Mouse (Mus musculus) heart, embryonic 12.5 days (tissue): ENCODE measurements at regions not wholly inside any gene's neighbourhood (a gene's known extent, or its start where the extent isn't known, plus 50 kb on each side); places are given as distances from the start of the nearest gene placed in this dataset.
A peak's percentile ranks its signal among the peaks of the same experiment; 100 is the strongest.

Source experiments
- ATAC-seq: fragments of 200-750 bp; cut with Nextera tagmentation; 2 replicates; pipeline ENCODE4 v1.8.0; 2017; ENCODE audit warnings: moderate TSS enrichment, moderate library complexity; ENCODE audit not compliant: insufficient number of reproducible peaks, low FRiP score
- H3K27ac ChIP-seq: fragments of 300-500 bp; sonication (generic); 2 replicates; pipeline ENCODE4 v1.5.1; 2016; ENCODE audit warnings: mild to moderate bottlenecking, moderate library complexity; ENCODE audit not compliant: poor library complexity, severe bottlenecking
- H3K27me3 ChIP-seq: fragments of 300-500 bp; sonication (generic); replicated peaks from 2 replicates; pipeline ENCODE4 v1.6.1; 2016; ENCODE audit warnings: mild to moderate bottlenecking, moderate library complexity
- H3K36me3 ChIP-seq: fragments of 300-500 bp; sonication (generic); 2 replicates; pipeline ENCODE4 v1.6.1; 2016; ENCODE audit warnings: mild to moderate bottlenecking, moderate library complexity
- H3K4me1 ChIP-seq: fragments of 300-500 bp; sonication (generic); replicated peaks from 2 replicates; pipeline ENCODE4 v1.6.1; 2016; ENCODE audit warnings: mild to moderate bottlenecking
- H3K4me2 ChIP-seq: fragments of 300-500 bp; sonication (generic); 2 replicates; pipeline ENCODE4 v1.6.1; 2016; ENCODE audit warnings: mild to moderate bottlenecking, moderate library complexity
- H3K4me3 ChIP-seq: fragments of 300-500 bp; sonication (generic); 2 replicates; pipeline ENCODE4 v1.5.1; 2016; ENCODE audit warnings: mild to moderate bottlenecking
- H3K9ac ChIP-seq: fragments of 300-500 bp; sonication (generic); 2 replicates; pipeline ENCODE4 v1.6.1; 2016; ENCODE audit warnings: mild to moderate bottlenecking, moderate library complexity
- H3K9me3 ChIP-seq: fragments of 300-500 bp; sonication (generic); replicated peaks from 2 replicates; pipeline ENCODE4 v1.6.1; 2016; ENCODE audit warnings: mild to moderate bottlenecking, moderate library complexity
- WGBS: fragments of 180-500 bp; shearing (Covaris S2); methylation state at CpG from one replicate; pipeline ENCODE4 v1.1.7; 2016; 5-methylcytosine and 5-hydroxymethylcytosine counted together

DNA sequence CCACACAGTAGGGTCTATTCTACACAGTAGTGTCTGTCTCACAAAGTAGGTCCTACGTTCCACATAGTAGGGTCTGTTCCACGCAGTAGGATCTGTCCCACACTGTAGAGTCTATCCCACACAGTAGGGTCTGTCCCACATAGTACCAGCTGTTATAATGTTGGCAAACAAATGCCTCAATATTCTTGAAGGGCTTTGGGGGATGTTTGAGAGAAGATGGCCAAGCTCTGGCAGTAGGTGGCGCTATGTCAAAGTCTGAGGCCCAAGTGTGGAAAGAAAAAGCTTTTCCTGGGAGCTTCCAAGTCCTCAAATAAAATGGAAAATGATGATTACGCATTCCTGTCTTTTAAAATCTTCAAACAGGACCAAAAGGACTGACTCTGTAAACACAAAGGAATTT is 125.7 kb downstream of the 9530068E07Rik start:
- no peak overlapping the region for H3K4me2 ChIP-seq
- no peak overlapping the region for H3K4me3 ChIP-seq
- WGBS: 37% methylated on average over 4 of the region's 4 CpGs
- no peaks in the 10 kb centered on the region for H3K9me3 ChIP-seq
- H3K36me3 ChIP-seq: no peaks in the 10 kb centered on the region
- ATAC-seq: no peak
- no peak overlapping the region for H3K27ac ChIP-seq
- no peak overlapping the region for H3K9ac ChIP-seq
- H3K4me1 ChIP-seq: 0 out of 2 replicates have a peak, but pooled peaks cover 4% of the 10 kb centered on the region
- H3K27me3 ChIP-seq: no peaks in the 10 kb centered on the region

DNA sequence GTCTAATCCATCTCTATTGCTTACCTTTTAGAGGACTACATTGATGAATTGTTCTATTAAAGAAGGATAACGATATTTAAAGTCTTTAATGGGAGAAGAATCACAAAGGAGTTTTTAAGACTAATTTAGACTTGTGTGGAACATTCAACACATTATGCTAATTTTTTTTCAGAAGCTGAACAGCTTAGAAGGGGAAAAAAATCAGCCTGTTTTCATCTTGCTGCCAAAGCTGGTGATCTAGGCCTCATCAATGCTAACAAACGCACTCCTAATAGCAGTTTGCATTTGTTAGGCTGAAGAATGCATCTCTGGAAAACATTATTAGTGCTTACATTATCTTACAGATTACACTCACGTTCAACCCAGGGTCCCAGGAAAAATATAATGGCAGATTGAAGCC is 126.2 kb downstream of the 9530068E07Rik start:
- Histone ChIP-seq H3K4me1 (0 out of 2 replicates have a peak, but pooled peaks cover 4% of the 10 kb centered on the region), H3K4me3 (no peak overlapping the region), H3K27ac (no peak overlapping the region), H3K9me3 (no peaks in the 10 kb centered on the region), H3K9ac (no peak overlapping the region), H3K36me3 (no peaks in the 10 kb centered on the region), H3K27me3 (no peaks in the 10 kb centered on the region), H3K4me2 (no peak overlapping the region)
- no peak for ATAC-seq
- 49% methylated on average over 3 of the region's 3 CpGs for WGBS

DNA sequence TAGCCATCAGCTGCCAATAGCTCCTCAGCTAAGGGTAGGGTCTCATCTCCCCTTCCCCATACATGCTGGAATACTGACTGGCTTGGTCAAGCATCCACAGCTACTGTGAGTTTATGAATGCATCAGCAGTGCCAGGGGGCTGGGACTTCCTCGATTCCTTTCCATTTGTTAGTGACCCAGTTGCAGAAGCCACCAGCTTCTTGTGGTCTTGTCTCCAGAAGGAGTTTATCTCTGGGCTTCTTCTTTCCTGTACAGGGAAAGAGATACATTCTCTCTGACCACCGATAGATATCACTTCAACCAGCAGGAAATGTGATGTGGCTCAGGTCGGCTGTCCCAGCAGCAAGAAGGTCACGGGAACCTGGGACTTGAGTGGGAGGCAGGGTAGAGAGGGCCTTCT is 127.0 kb downstream of the 9530068E07Rik start:
- WGBS: 48% methylated on average over 4 of the region's 4 CpGs
- Histone ChIP-seq H3K4me3 (no peak overlapping the region), H3K4me1 (0 out of 2 replicates have a peak, but pooled peaks cover 4% of the 10 kb centered on the region), H3K9ac (no peak overlapping the region), H3K4me2 (no peak overlapping the region), H3K36me3 (no peaks in the 10 kb centered on the region), H3K27ac (no peak overlapping the region), H3K9me3 (no peaks in the 10 kb centered on the region), H3K27me3 (no peaks in the 10 kb centered on the region)
- ATAC-seq: no peak

DNA sequence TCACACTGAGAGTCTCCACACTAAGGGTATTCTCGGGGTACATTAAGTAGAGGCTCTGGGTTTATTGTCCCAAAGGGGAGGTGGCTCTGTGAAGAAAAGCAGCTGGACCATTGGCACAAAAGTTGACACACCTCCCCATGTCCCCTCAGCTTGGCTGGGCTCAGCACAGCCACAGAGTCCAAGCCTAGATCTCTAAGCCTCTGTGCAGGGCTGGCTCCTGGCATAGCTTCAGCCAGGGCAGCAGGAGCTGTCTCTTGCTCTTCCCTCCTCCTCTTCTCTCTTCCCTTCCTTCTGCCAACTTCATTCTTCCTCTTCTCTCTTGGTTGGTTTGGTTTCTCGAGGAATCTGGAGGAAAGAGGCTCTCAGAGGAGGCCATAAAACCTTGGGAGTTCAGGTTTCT is 127.4 kb downstream of the 9530068E07Rik start:
- H3K9ac ChIP-seq: no peak overlapping the region

DNA sequence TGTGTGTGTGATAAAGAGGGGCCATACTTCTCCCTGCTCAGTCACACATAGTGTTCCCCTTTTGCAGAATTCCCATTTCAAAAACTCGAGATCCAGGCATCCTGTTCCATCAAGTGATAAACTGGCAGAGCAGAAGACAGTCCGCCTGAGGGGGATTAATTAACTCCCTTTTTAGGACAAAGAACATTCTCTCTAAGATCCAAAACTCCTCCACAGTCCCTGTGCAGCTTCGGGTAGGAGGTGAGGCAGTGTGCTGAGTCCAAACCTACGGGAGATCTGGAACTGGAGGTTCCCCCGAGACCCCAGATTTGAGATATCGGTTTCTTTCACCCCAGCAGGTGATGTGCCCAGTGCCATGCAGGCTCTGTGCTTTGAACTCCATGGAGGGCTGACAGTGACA is 129.2 kb downstream of the 9530068E07Rik start:
- ATAC-seq: no peak
- H3K4me2 ChIP-seq: no peak overlapping the region
- no peaks in the 10 kb centered on the region for H3K9me3 ChIP-seq
- H3K27ac ChIP-seq: no peak overlapping the region
- no peak overlapping the region for H3K4me3 ChIP-seq
- 0 out of 2 replicates have a peak, but pooled peaks cover 4% of the 10 kb centered on the region for H3K4me1 ChIP-seq
- H3K36me3 ChIP-seq: no peaks in the 10 kb centered on the region
- H3K27me3 ChIP-seq: no peaks in the 10 kb centered on the region
- 58% methylated on average over 6 of the region's 6 CpGs for WGBS
- no peak overlapping the region for H3K9ac ChIP-seq

More for the DNA sequence above, 127.4 kb downstream of the 9530068E07Rik start:
- WGBS: 63% methylated on average over 2 of the region's 2 CpGs
- H3K36me3 ChIP-seq: no peaks in the 10 kb centered on the region
- 0 out of 2 replicates have a peak, but pooled peaks cover 4% of the 10 kb centered on the region for H3K4me1 ChIP-seq
- no peak overlapping the region for H3K4me3 ChIP-seq
- H3K27ac ChIP-seq: no peak overlapping the region
- H3K4me2 ChIP-seq: no peak overlapping the region
- no peaks in the 10 kb centered on the region for H3K9me3 ChIP-seq
- no peak for ATAC-seq
- no peaks in the 10 kb centered on the region for H3K27me3 ChIP-seq

DNA sequence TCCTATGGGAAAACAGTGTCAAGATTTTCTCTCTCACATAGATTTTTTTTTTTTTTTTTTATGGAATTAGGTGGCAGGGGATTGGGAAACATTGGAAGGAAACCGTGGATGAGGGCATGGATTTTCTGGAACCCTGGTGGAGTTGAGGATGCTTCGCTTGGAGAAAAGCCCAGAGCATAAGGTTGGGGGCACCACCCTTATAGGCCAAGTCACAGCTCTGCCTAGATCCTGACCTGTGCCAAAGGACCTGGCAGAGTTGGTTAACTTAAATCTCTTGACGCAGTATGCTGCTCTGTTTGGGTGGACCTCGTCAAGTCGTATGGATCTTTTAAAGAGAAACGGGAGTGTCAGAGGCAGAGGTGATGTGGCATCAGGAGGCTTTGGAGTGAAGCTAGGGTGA is 130.1 kb downstream of the 9530068E07Rik start:
- 72% methylated on average over 6 of the region's 6 CpGs for WGBS
- no peak for ATAC-seq
- Histone ChIP-seq H3K4me2 (no peak overlapping the region), H3K27ac (no peak overlapping the region), H3K36me3 (no peaks in the 10 kb centered on the region), H3K9me3 (no peaks in the 10 kb centered on the region), H3K4me1 (0 out of 2 replicates have a peak, but pooled peaks cover 4% of the 10 kb centered on the region), H3K27me3 (no peaks in the 10 kb centered on the region), H3K9ac (no peak overlapping the region), H3K4me3 (no peak overlapping the region)

DNA sequence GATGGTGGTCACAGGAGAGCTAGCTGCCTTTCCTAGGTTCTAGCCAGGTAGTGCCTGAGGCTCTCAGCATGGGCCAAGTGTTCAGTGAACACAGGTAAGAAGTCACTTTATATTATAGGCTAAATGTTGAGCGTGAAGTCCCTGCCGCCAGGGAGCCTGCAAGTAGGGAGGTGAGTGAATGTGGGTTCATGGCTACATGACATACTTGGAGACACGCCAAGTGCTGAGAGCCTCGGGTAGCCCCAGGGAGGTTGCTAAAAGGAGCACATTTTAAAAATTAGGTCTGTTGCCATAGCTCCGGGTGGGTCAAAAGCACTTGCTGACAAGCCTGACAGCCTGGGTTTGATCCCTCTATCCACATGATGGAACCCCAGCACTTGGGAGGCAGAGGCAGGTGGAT is 137.2 kb downstream of the 9530068E07Rik start:
- Histone ChIP-seq H3K4me1 (peaks cover 51% of the 10 kb centered on the region), H3K36me3 (no peaks in the 10 kb centered on the region), H3K4me3 (no peak overlapping the region), H3K9ac (no peak overlapping the region), H3K27ac (peak overlapping the region; percentile 41; the same call in 1 of the 2 replicates), H3K9me3 (no peaks in the 10 kb centered on the region), H3K4me2 (no peak overlapping the region), H3K27me3 (no peaks in the 10 kb centered on the region)
- WGBS: 44% methylated on average over 5 of the region's 5 CpGs
- no peak for ATAC-seq

DNA sequence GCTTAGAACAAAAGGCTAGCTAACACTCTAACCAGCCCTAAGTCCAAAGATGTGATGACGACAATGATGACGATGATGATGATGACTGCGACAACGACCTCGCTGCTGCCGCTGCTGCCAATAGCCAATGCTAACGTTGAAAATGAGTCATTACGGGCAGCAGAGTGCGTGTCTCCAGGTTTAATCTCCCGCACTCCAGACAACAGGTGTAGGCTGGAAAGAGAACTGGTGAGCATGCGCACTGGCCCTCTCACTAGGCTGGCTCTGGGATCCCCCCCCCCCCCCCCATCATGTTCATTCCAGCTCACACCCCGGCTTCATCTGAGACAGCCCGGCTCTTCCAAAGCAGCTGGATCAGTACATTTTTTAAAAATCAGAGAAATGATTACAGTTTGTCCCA is 138.4 kb downstream of the 9530068E07Rik start:
- no peak overlapping the region; the same call in 1 of the 2 replicates for H3K4me2 ChIP-seq
- H3K27ac ChIP-seq: no peak overlapping the region
- no peaks in the 10 kb centered on the region for H3K9me3 ChIP-seq
- no peaks in the 10 kb centered on the region for H3K27me3 ChIP-seq
- H3K9ac ChIP-seq: no peak overlapping the region
- H3K36me3 ChIP-seq: no peaks in the 10 kb centered on the region
- ATAC-seq: no peak
- WGBS: 28% methylated on average over 13 of the region's 13 CpGs
- no peak overlapping the region for H3K4me3 ChIP-seq
- peaks cover 51% of the 10 kb centered on the region for H3K4me1 ChIP-seq

DNA sequence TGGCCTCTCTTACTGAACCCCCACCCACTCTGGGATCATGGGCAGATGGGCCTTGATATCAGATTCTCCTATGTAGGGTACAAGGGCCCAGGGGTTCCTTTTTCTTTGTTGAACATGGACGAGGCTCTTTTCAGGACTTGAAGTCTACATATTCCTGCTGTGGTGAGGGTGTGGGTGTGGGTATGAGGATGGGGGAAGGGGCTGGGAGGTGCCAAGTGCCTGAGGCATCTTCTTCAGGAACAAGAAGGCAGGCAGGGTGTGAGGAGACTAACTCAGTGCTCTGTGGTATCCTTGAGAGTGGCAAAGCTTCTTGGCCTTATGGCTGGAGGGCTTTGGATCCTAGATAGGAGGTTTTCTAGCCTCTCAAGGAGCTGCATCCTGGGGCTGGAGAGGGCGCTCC is 140.0 kb downstream of the 9530068E07Rik start:
- peaks cover 51% of the 10 kb centered on the region for H3K4me1 ChIP-seq
- ATAC-seq: no peak
- peak overlapping the region; percentile 34; the same call in 1 of the 2 replicates for H3K27ac ChIP-seq
- no peaks in the 10 kb centered on the region for H3K27me3 ChIP-seq
- H3K4me2 ChIP-seq: no peak overlapping the region
- 64% methylated on average over 2 of the region's 2 CpGs for whole genome bisulfite sequencing
- no peak overlapping the region for H3K4me3 ChIP-seq
- no peaks in the 10 kb centered on the region for H3K9me3 ChIP-seq
- H3K36me3 ChIP-seq: no peaks in the 10 kb centered on the region
- no peak overlapping the region for H3K9ac ChIP-seq

DNA sequence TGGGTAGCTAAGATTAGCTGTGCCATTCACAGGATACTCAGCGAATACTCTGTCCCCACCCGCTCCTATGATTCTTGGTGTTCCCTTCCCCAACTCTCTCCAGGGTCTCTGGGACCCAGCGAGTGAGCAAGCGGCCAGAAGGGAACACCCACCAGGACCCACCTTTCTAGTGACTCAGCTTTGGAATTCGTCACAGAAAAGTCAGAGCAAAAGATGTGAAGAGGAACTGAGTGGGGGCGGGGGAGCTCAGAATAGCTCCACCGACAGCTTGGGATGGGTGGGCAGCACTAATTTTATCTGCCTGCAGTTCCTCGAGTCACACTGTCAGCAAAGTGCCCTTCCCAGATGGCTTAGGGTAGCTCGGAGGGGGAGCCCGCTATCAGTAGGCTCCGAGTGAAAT is 140.6 kb downstream of the 9530068E07Rik start:
- peak overlapping the region; percentile 44 for H3K4me2 ChIP-seq
- H3K4me3 ChIP-seq: no peak overlapping the region
- no peaks in the 10 kb centered on the region for H3K27me3 ChIP-seq
- no peaks in the 10 kb centered on the region for H3K9me3 ChIP-seq
- WGBS: 19% methylated on average over 11 of the region's 11 CpGs
- H3K36me3 ChIP-seq: no peaks in the 10 kb centered on the region
- peaks cover 51% of the 10 kb centered on the region for H3K4me1 ChIP-seq
- H3K9ac ChIP-seq: no peak overlapping the region
- H3K27ac ChIP-seq: peak overlapping the region; percentile 34; the same call in 1 of the 2 replicates
- no peak for ATAC-seq

DNA sequence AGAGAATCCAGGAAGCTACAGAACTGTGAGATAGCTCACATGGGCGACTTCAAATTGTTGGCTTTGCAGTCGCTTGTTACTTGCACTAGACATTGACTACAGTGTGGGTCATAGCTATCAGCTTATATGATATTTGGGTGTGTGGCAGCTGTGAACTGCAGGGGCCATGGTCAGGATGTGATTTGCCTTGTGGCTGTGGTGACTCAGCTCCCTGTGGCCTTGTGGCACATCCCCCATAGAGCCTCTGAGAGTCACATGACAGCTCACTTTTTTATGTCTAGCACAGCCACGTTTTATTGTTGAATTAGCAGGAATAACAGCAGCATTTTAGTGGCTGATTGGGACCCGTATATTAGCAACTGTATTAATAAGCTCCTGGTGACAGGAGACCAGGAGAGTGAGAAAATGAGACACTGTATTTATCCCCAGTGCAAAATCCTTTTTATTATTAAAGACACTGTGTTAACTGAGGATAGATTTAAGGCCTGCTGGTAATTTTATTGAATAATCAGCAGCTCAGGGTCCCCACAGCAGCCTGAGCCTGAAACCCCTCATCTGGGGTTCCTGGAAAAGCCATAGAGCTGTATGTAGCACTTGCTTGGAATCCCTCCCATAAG is 141.7 kb downstream of the 9530068E07Rik start:
- no peak overlapping the region for H3K4me3 ChIP-seq
- H3K4me2 ChIP-seq: no peak overlapping the region
- ATAC-seq: no peak
- H3K9ac ChIP-seq: no peak overlapping the region
- no peaks in the 10 kb centered on the region for H3K36me3 ChIP-seq
- H3K27me3 ChIP-seq: no peaks in the 10 kb centered on the region
- H3K9me3 ChIP-seq: no peaks in the 10 kb centered on the region
- H3K27ac ChIP-seq: 0 out of 2 replicates have a peak overlapping the region, but pooled peaks have one; percentile 34
- peaks cover 48% of the 10 kb centered on the region for H3K4me1 ChIP-seq
- WGBS: 61% methylated on average over 4 of the region's 4 CpGs

DNA sequence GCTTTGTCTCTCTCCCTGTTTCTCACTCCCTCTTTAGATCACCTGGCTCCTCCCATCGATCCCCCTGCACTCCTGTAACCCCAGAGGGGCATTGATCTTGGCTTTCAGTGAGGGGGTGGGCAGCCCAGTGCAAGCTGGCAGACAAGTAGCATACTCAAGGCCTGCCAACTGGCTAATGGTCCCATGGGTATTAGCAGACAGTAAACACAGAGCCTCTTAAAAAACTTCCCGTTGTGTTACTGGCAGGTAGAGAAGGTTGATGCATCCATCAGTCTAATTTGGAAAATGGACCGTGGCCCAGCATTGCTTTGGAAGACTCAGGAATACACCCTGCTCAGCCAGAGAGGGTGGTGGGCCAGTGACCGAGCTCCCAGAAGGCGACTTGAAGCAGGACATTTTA is 145.0 kb downstream of the 9530068E07Rik start:
- no peak overlapping the region for H3K9ac ChIP-seq
- no peak overlapping the region for H3K27ac ChIP-seq
- H3K4me3 ChIP-seq: no peak overlapping the region
- H3K4me2 ChIP-seq: no peak overlapping the region
- WGBS: 63% methylated on average over 5 of the region's 5 CpGs
- H3K9me3 ChIP-seq: no peaks in the 10 kb centered on the region
- H3K4me1 ChIP-seq: peaks cover 16% of the 10 kb centered on the region
- no peak for ATAC-seq
- H3K27me3 ChIP-seq: no peaks in the 10 kb centered on the region
- no peaks in the 10 kb centered on the region for H3K36me3 ChIP-seq
